Mouse (Mus musculus) cerebellum, adult 2 months (tissue): ENCODE data around the gene Maats1. TPM values are rescaled to one million over a fixed set of nuclear protein-coding genes. Genes with fewer than 3 reads are reported as not detected.

Experiments
- DNase-seq, 2 experiments: peaks; one replicate each; pipeline ENCODE4 v3.0.0; 2021
- H3K27ac ChIP-seq: fragments of 200-500 bp; 2 replicates; pipeline ENCODE4 v1.5.1; 2012; ENCODE audit warnings: low read length, control low read depth, inconsistent platforms; ENCODE audit not compliant: insufficient read depth
- H3K27me3 ChIP-seq: fragments of 200-500 bp; 2 replicates; pipeline ENCODE4 v1.6.1; 2012; ENCODE audit warnings: inconsistent platforms, mild to moderate bottlenecking, low read length, moderate library complexity; ENCODE audit not compliant: control insufficient read depth, insufficient read depth
- H3K4me1 ChIP-seq: fragments of 200-500 bp; 2 replicates; pipeline ENCODE4 v1.6.1; 2011; ENCODE audit warnings: low read length; ENCODE audit not compliant: control insufficient read depth, insufficient read depth
- H3K4me3 ChIP-seq: fragments of 200-500 bp; replicated peaks from 2 replicates; pipeline ENCODE3; 2011; ENCODE audit warnings: mild to moderate bottlenecking, low read depth, low read length, control low read depth; ENCODE audit not compliant: insufficient read depth
- CTCF ChIP-seq: fragments of 200-500 bp; IDR thresholded peaks from 2 replicates; pipeline ENCODE4 v1.5.1; 2011; ENCODE audit warnings: low read depth, mild to moderate bottlenecking, control low read depth, low read length, moderate library complexity, borderline replicate concordance; ENCODE audit not compliant: insufficient read depth
- POLR2A ChIP-seq: fragments of 200-500 bp; IDR thresholded peaks from 2 replicates; pipeline ENCODE4 v1.6.1; 2011; ENCODE audit warnings: low read length, control low read depth, borderline replicate concordance; ENCODE audit not compliant: insufficient read depth
- WGBS: fragments of 180-500 bp; shearing (Covaris S2); methylation state at CpG from one replicate; pipeline ENCODE4 v1.1.7; 2018; 5-methylcytosine and 5-hydroxymethylcytosine counted together
- polyA plus RNA-seq: library from polyadenylated mRNA; depleted of rRNA; stranded (reverse); fragments of >200 nt; gene quantifications from 2 replicates; pipeline ENCODE4 v1.2.3, GENCODE M21; 2012

The Maats1 gene
- polyA plus RNA-seq, 1 experiment: 0.39 TPM

GRCm38 (mm10) chr16:38360317-38360716, 18.4 kb upstream of the Maats1 start:
- TF ChIP-seq CTCF (no peak), POLR2A (no peak)
- H3K27ac ChIP-seq: no peak overlapping the region
- no peaks in the 10 kb centered on the region for H3K27me3 ChIP-seq
- WGBS: 10% methylated on average over 2 of the region's 2 CpGs
- DNase-seq: no peak
- no peaks in the 10 kb centered on the region for H3K4me1 ChIP-seq
- no peak overlapping the region for H3K4me3 ChIP-seq

GRCm38 (mm10) chr16:38359857-38360256, 17.9 kb upstream of the Maats1 start:
- no peak for TF ChIP-seq POLR2A
- no peak for TF ChIP-seq CTCF
- WGBS: 67% methylated on average over 3 of the region's 3 CpGs
- H3K4me3 ChIP-seq: no peak overlapping the region

GRCm38 (mm10) chr16:38359241-38359640, 17.3 kb upstream of the Maats1 start:
- Histone ChIP-seq H3K27ac (no peak overlapping the region), H3K27me3 (no peaks in the 10 kb centered on the region), H3K4me1 (no peaks in the 10 kb centered on the region), H3K4me3 (no peak overlapping the region)
- 92% methylated on average over 2 of the region's 2 CpGs for WGBS
- DNase-seq: no peak
- no peak for TF ChIP-seq CTCF
- no peak for TF ChIP-seq POLR2A

More at GRCm38 (mm10) chr16:38359857-38360256, 17.9 kb upstream of the Maats1 start:
- no peak for DNase-seq
- Histone ChIP-seq H3K27me3 (no peaks in the 10 kb centered on the region), H3K27ac (no peak overlapping the region), H3K4me1 (no peaks in the 10 kb centered on the region)

GRCm38 (mm10) chr16:38358256-38358812, 16.4 kb upstream of the Maats1 start:
- no peak for DNase-seq
- WGBS: 87% methylated on average over 6 of the region's 6 CpGs
- Histone ChIP-seq H3K27ac (no peak overlapping the region), H3K4me1 (no peaks in the 10 kb centered on the region), H3K27me3 (no peaks in the 10 kb centered on the region), H3K4me3 (no peak overlapping the region)
- TF ChIP-seq POLR2A (no peak), CTCF (no peak)

GRCm38 (mm10) chr16:38354185-38354913, 12.4 kb upstream of the Maats1 start:
- Histone ChIP-seq H3K27me3 (no peaks in the 10 kb centered on the region), H3K4me3 (no peak overlapping the region), H3K4me1 (no peaks in the 10 kb centered on the region), H3K27ac (no peak overlapping the region)
- WGBS: 94% methylated on average over 5 of the region's 5 CpGs
- TF ChIP-seq POLR2A: no peak
- no peak for TF ChIP-seq CTCF
- no peak for DNase-seq

- 97% methylated on average over 2 of the region's 2 CpGs for WGBS
- no peak for TF ChIP-seq POLR2A
- no peak for TF ChIP-seq CTCF
These were observed 11.7 kb upstream of the Maats1 start for GRCm38 (mm10) chr16:38353642-38354041.

GRCm38 (mm10) chr16:38352851-38353250, 10.9 kb upstream of the Maats1 start:
- DNase-seq: no peak
- H3K27me3 ChIP-seq: no peaks in the 10 kb centered on the region
- H3K4me3 ChIP-seq: no peak overlapping the region
- no peak overlapping the region for H3K27ac ChIP-seq
- no peaks in the 10 kb centered on the region for H3K4me1 ChIP-seq
- TF ChIP-seq POLR2A (no peak), CTCF (no peak)

More at GRCm38 (mm10) chr16:38353642-38354041, 11.7 kb upstream of the Maats1 start:
- Histone ChIP-seq H3K27ac (no peak overlapping the region), H3K4me3 (no peak overlapping the region), H3K27me3 (no peaks in the 10 kb centered on the region), H3K4me1 (no peaks in the 10 kb centered on the region)
- no peak for DNase-seq

GRCm38 (mm10) chr16:38352031-38352430, 10.1 kb upstream of the Maats1 start:
- WGBS: 25% methylated on average over 7 of the region's 7 CpGs
- Histone ChIP-seq H3K27me3 (no peaks in the 10 kb centered on the region), H3K4me1 (no peaks in the 10 kb centered on the region), H3K27ac (no peak overlapping the region), H3K4me3 (no peak overlapping the region)
- DNase-seq: peak in 1 of 2 experiments; percentile 39
- no peak for TF ChIP-seq CTCF
- TF ChIP-seq POLR2A: no peak
